Mouse (Mus musculus) midbrain, postnatal 0 days (tissue): ENCODE results near the gene Psmd7. TPM values are rescaled to one million over a fixed set of nuclear protein-coding genes. Genes with fewer than 3 reads are reported as not detected.

Experiments
- ATAC-seq: fragments of 200-750 bp; cut with Nextera tagmentation; 2 replicates; pipeline ENCODE4 v1.8.0; 2017; ENCODE audit warnings: moderate number of reproducible peaks, mild to moderate bottlenecking, moderate TSS enrichment, moderate library complexity; ENCODE audit not compliant: low FRiP score
- DNase-seq: peaks from one replicate; pipeline ENCODE4 v3.0.0-alpha.2; 2015; ENCODE audit warnings: low spot score
- H3K27ac ChIP-seq: fragments of 300-500 bp; sonication (generic); 2 replicates; pipeline ENCODE4 v1.5.1; 2014; ENCODE audit warnings: low read depth, mild to moderate bottlenecking, low read length, mixed read lengths
- H3K27me3 ChIP-seq: fragments of 300-500 bp; sonication (generic); 2 replicates; pipeline ENCODE4 v1.6.1; 2014; ENCODE audit warnings: low read length, control low read depth, mixed read lengths; ENCODE audit not compliant: insufficient read depth
- H3K36me3 ChIP-seq: fragments of 300-500 bp; sonication (generic); 2 replicates; pipeline ENCODE4 v1.6.1; 2014; ENCODE audit warnings: low read length, control low read depth, mixed read lengths; ENCODE audit not compliant: insufficient read depth
- H3K4me1 ChIP-seq: fragments of 300-500 bp; sonication (generic); 2 replicates; pipeline ENCODE4 v1.6.1; 2014; ENCODE audit warnings: mild to moderate bottlenecking, control low read depth, antibody characterized with exemption, low read length, mixed read lengths; ENCODE audit not compliant: insufficient read depth
- H3K4me2 ChIP-seq: fragments of 300-500 bp; sonication (generic); 2 replicates; pipeline ENCODE4 v1.6.1; 2014; ENCODE audit warnings: low read depth, mild to moderate bottlenecking, low read length, mixed read lengths; ENCODE audit not compliant: poor library complexity, severe bottlenecking
- H3K4me3 ChIP-seq: fragments of 300-500 bp; sonication (generic); 2 replicates; pipeline ENCODE4 v1.5.1; 2014; ENCODE audit warnings: low read depth, mild to moderate bottlenecking, low read length, moderate library complexity
- H3K9ac ChIP-seq: fragments of 300-500 bp; sonication (generic); replicated peaks from 2 replicates; pipeline ENCODE4 v1.6.1; 2014; ENCODE audit warnings: mild to moderate bottlenecking, low read length, moderate library complexity, mixed read lengths; ENCODE audit not compliant: poor library complexity, severe bottlenecking
- H3K9me3 ChIP-seq: fragments of 300-500 bp; sonication (generic); 2 replicates; pipeline ENCODE4 v1.6.1; 2016; ENCODE audit warnings: low read length, control low read depth
- CTCF ChIP-seq: IDR thresholded peaks from 2 replicates; pipeline ENCODE4 v1.5.1; 2016; ENCODE audit warnings: antibody characterized with exemption, mild to moderate bottlenecking
- WGBS: fragments of 180-500 bp; shearing (Covaris S2); extraction: QIAGEN DNeasy Blood & Tissue Kit; methylation state at CpG from one replicate; pipeline ENCODE4 v1.1.7; 2014; 5-methylcytosine and 5-hydroxymethylcytosine counted together
- polyA plus RNA-seq: library from polyadenylated mRNA; unstranded; fragments of >200 nt; fragmentation: Nextera tagmentation; extraction: Ambion mirVana; gene quantifications from 2 replicates; pipeline ENCODE4 v1.2.1, GENCODE M21; 2015
- total RNA-seq: library from RNA; depleted of rRNA; stranded (reverse); fragments of >200 nt; gene quantifications from 2 replicates; pipeline ENCODE4 v1.2.3, GENCODE M21; 2014

Psmd7 gene
- total and polyA plus RNA-seq, 2 experiments from 2014 or later: 38.2 to 268 TPM

DNA sequence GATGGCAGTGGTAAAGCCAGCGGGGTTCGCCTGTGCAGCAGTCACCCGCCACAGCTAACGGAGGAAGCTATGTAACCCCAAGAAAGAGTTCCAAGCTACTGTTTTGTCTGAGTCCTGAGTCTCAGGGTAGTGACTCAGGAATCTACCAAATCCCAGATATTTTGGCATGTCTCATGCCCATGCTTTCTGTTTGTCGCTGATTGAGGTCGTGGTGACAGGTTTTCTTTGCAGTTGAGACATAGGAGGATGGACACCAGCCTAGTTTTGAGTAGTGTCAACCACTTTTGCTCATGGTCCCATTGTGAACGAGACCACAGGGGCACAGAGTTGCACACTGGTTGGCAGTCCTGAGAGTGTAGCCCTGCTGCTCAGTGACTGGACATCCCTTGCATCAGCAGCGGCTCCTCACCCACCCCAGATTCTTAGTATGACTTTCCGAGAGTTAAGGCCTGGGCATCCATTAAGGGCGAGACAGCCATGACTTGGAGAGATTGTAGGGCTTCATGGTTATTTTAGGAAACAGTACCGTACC, 42.6 kb downstream of the Psmd7 start:
- no peaks in the 10 kb centered on the region for H3K27me3 ChIP-seq
- no peak overlapping the region for H3K27ac ChIP-seq
- no peak overlapping the region for H3K4me2 ChIP-seq
- no peak overlapping the region for H3K9ac ChIP-seq
- ATAC-seq (no peak), DNase-seq (no peak)
- no peak for TF ChIP-seq CTCF
- no peaks in the 10 kb centered on the region for H3K4me1 ChIP-seq
- WGBS: 92% methylated on average over 11 of the region's 11 CpGs
- no peaks in the 10 kb centered on the region for H3K9me3 ChIP-seq
- no peak overlapping the region for H3K4me3 ChIP-seq
- H3K36me3 ChIP-seq: peaks cover 42% of the 10 kb centered on the region

GRCm38 (mm10) chr8:107544651-107545174, 43.6 kb downstream of the Psmd7 start:
- Histone ChIP-seq H3K9me3 (no peaks in the 10 kb centered on the region), H3K9ac (no peak overlapping the region), H3K4me1 (no peaks in the 10 kb centered on the region), H3K27me3 (no peaks in the 10 kb centered on the region), H3K4me3 (no peak overlapping the region), H3K27ac (no peak overlapping the region), H3K4me2 (no peak overlapping the region), H3K36me3 (peaks cover 35% of the 10 kb centered on the region)
- DNase-seq (no peak), ATAC-seq (no peak)
- 82% methylated on average over 10 of the region's 10 CpGs for WGBS
- no peak for TF ChIP-seq CTCF

- H3K4me1 ChIP-seq: no peaks in the 10 kb centered on the region
- DNase-seq: no peak
- H3K4me3 ChIP-seq: no peak overlapping the region
- WGBS: 85% methylated on average over 8 of the region's 8 CpGs
- no peaks in the 10 kb centered on the region for H3K27me3 ChIP-seq
- H3K9ac ChIP-seq: no peak overlapping the region
- TF ChIP-seq CTCF: no peak
- ATAC-seq: no peak
- no peak overlapping the region for H3K4me2 ChIP-seq
- H3K36me3 ChIP-seq: peaks cover 32% of the 10 kb centered on the region
- H3K27ac ChIP-seq: no peak overlapping the region
- H3K9me3 ChIP-seq: no peaks in the 10 kb centered on the region
These were observed 44.1 kb downstream of the Psmd7 start for GRCm38 (mm10) chr8:107544211-107544610.

DNA sequence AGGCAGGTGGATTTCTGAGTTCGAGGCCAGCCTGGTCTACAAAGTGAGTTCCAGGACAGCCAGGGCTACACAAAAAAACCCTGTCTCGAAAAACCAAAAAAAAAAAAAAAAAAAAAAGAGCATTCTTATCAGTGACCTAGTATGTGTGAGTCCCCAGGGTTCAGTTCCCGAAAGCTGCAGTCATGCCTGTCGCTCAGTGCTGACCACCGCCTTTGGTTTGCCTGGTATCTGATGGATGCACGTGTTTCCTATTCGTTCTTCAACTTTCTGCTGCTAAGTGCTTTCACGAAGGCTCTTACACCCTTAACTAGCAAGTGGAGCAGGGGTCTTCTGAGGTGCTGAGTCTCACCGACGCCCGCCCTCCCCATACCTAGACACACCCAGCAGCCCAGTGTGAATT, 44.5 kb downstream of the Psmd7 start:
- no peaks in the 10 kb centered on the region for H3K27me3 ChIP-seq
- no peak overlapping the region for H3K9ac ChIP-seq
- H3K27ac ChIP-seq: no peak overlapping the region
- no peak for TF ChIP-seq CTCF
- no peak overlapping the region for H3K4me2 ChIP-seq
- DNase-seq (no peak), ATAC-seq (no peak)
- H3K36me3 ChIP-seq: peaks cover 28% of the 10 kb centered on the region
- no peaks in the 10 kb centered on the region for H3K9me3 ChIP-seq
- no peaks in the 10 kb centered on the region for H3K4me1 ChIP-seq
- WGBS: 96% methylated on average over 9 of the region's 11 CpGs
- H3K4me3 ChIP-seq: no peak overlapping the region

DNA sequence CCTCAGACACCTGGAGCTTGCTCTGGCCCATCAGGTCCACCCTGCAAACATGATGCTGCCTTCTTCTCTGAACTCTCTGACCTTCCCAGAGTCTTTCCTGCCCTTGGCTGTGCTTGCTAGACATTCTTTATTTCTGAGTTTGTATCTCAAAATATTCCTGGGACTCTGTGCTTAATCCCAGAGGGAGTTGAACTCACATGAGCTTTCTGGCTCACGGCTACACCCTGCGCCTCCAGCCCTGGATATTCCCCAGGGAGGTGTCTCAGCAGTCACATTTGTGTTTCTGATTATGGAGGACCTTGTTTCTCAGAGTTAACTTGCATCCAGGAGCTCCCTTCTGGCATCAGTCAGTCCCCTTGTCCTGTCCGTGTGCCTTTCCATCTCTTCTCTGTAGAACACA, 46.1 kb downstream of the Psmd7 start:
- H3K36me3 ChIP-seq: peaks cover 25% of the 10 kb centered on the region
- no peak for DNase-seq
- H3K9ac ChIP-seq: no peak overlapping the region
- H3K4me1 ChIP-seq: no peaks in the 10 kb centered on the region
- no peak overlapping the region for H3K4me2 ChIP-seq
- 89% methylated on average over 3 of the region's 3 CpGs for WGBS
- no peak for ATAC-seq
- H3K27ac ChIP-seq: no peak overlapping the region
- no peaks in the 10 kb centered on the region for H3K9me3 ChIP-seq
- no peak overlapping the region for H3K4me3 ChIP-seq
- no peaks in the 10 kb centered on the region for H3K27me3 ChIP-seq
- TF ChIP-seq CTCF: no peak

DNA sequence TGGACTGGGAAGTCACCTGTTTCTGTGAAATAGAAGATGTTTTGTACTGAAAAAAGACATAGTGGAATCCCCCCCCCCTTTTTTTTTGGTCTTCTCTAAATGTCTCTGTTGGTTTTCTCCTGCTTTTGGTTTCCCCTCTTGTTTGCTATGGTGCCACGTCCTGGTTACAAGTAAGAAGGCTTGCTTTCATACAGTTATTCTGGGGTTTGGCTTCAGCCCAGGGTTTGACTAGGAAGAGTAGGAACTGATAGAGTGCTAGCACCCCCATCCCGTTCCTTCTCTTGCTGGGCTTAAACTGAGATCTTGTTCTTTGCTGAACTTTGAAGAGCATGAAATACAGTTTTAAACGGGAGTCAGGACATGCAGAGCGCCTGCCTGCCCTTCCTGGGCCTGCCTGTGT, 46.9 kb downstream of the Psmd7 start:
- H3K4me2 ChIP-seq: no peak overlapping the region
- no peak overlapping the region for H3K4me3 ChIP-seq
- H3K27me3 ChIP-seq: no peaks in the 10 kb centered on the region
- no peaks in the 10 kb centered on the region for H3K4me1 ChIP-seq
- no peak overlapping the region for H3K27ac ChIP-seq
- no peaks in the 10 kb centered on the region for H3K9me3 ChIP-seq
- ATAC-seq: no peak
- H3K9ac ChIP-seq: no peak overlapping the region
- 90% methylated on average over 4 of the region's 4 CpGs for WGBS
- peaks cover 17% of the 10 kb centered on the region; the same call in 1 of the 2 replicates for H3K36me3 ChIP-seq
- DNase-seq: no peak
- TF ChIP-seq CTCF: no peak
